Mouse (Mus musculus) embryonic facial prominence, embryonic 10.5 days (tissue): ENCODE results near the gene Dnaaf1. TPM values are rescaled to one million over a fixed set of nuclear protein-coding genes. Genes with fewer than 3 reads are reported as not detected.

Experiments used
- DNase-seq: peaks from one replicate; pipeline ENCODE4 v3.0.0-alpha.2; 2017; ENCODE audit warnings: low spot score
- H3K27ac ChIP-seq: fragments of 300-500 bp; sonication (generic); replicated peaks from 2 replicates; pipeline ENCODE4 v1.5.1; 2016; ENCODE audit warnings: mild to moderate bottlenecking
- H3K27me3 ChIP-seq: fragments of 300-500 bp; sonication (generic); replicated peaks from 2 replicates; pipeline ENCODE4 v1.6.1; 2016; ENCODE audit warnings: low read depth, mild to moderate bottlenecking; ENCODE audit not compliant: poor library complexity, severe bottlenecking
- H3K36me3 ChIP-seq: fragments of 300-500 bp; sonication (generic); replicated peaks from 2 replicates; pipeline ENCODE4 v1.6.1; 2016; ENCODE audit warnings: mild to moderate bottlenecking, moderate library complexity
- H3K4me1 ChIP-seq: fragments of 300-500 bp; sonication (generic); 2 replicates; pipeline ENCODE4 v1.6.1; 2016
- H3K4me3 ChIP-seq: fragments of 300-500 bp; sonication (generic); 2 replicates; pipeline ENCODE4 v1.5.1; 2016; ENCODE audit warnings: mild to moderate bottlenecking, moderate library complexity
- H3K9me3 ChIP-seq: fragments of 300-500 bp; sonication (generic); 2 replicates; pipeline ENCODE4 v1.6.1; 2016; ENCODE audit warnings: mild to moderate bottlenecking
- WGBS: fragments of 180-500 bp; shearing (Covaris S2); methylation state at CpG from one replicate; pipeline ENCODE4 v1.1.7; 2016; 5-methylcytosine and 5-hydroxymethylcytosine counted together
- polyA plus RNA-seq: library from polyadenylated mRNA; unstranded; fragments of >200 nt; fragmentation: Nextera tagmentation; extraction: Ambion mirVana; gene quantifications from 2 replicates; pipeline ENCODE4 v1.2.1, GENCODE M21; 2016

Dnaaf1 gene
- polyA plus RNA-seq, 1 experiment from 2014 or later: 0.11 TPM

GRCm38 (mm10) chr8:119616811-119617210 lies 41.8 kb downstream of the Dnaaf1 start:
- H3K4me1 ChIP-seq: peaks cover 36% of the 10 kb centered on the region
- no peaks in the 10 kb centered on the region for H3K36me3 ChIP-seq
- no peak overlapping the region for H3K27ac ChIP-seq
- no peak for DNase-seq
- 85% methylated on average over 4 of the region's 4 CpGs for WGBS
- H3K4me3 ChIP-seq: no peak overlapping the region
- H3K9me3 ChIP-seq: no peaks in the 10 kb centered on the region
- peaks cover 27% of the 10 kb centered on the region for H3K27me3 ChIP-seq

- Histone ChIP-seq H3K27me3 (peaks cover 27% of the 10 kb centered on the region), H3K27ac (no peak overlapping the region), H3K4me1 (peaks cover 43% of the 10 kb centered on the region), H3K9me3 (no peaks in the 10 kb centered on the region), H3K36me3 (no peaks in the 10 kb centered on the region), H3K4me3 (no peak overlapping the region)
- no peak for DNase-seq
- WGBS: 87% methylated on average over 5 of the region's 5 CpGs
Observed at GRCm38 (mm10) chr8:119617586-119617985, 42.6 kb downstream of the Dnaaf1 start.

- no peaks in the 10 kb centered on the region for H3K36me3 ChIP-seq
- peaks cover 23% of the 10 kb centered on the region for H3K27me3 ChIP-seq
- DNase-seq: no peak
- H3K4me1 ChIP-seq: peaks cover 47% of the 10 kb centered on the region
- no peaks in the 10 kb centered on the region for H3K9me3 ChIP-seq
- WGBS: 72% methylated on average over 5 of the region's 5 CpGs
- no peak overlapping the region for H3K4me3 ChIP-seq
- no peak overlapping the region for H3K27ac ChIP-seq
Observed at GRCm38 (mm10) chr8:119618887-119619286, 43.9 kb downstream of the Dnaaf1 start.

GRCm38 (mm10) chr8:119620116-119620840 lies 45.2 kb downstream of the Dnaaf1 start:
- H3K36me3 ChIP-seq: no peaks in the 10 kb centered on the region
- 74% methylated on average over 6 of the region's 6 CpGs for WGBS
- no peak overlapping the region for H3K27ac ChIP-seq
- peaks cover 39% of the 10 kb centered on the region for H3K4me1 ChIP-seq
- no peak overlapping the region for H3K4me3 ChIP-seq
- no peaks in the 10 kb centered on the region for H3K9me3 ChIP-seq
- H3K27me3 ChIP-seq: peaks cover 17% of the 10 kb centered on the region
- no peak for DNase-seq

GRCm38 (mm10) chr8:119620848-119621465 lies 45.9 kb downstream of the Dnaaf1 start:
- no peak overlapping the region for H3K27ac ChIP-seq
- H3K9me3 ChIP-seq: no peaks in the 10 kb centered on the region
- peaks cover 17% of the 10 kb centered on the region for H3K27me3 ChIP-seq
- no peaks in the 10 kb centered on the region for H3K36me3 ChIP-seq
- 90% methylated on average over 14 of the region's 14 CpGs for WGBS
- no peak for DNase-seq
- peaks cover 39% of the 10 kb centered on the region for H3K4me1 ChIP-seq
- no peak overlapping the region for H3K4me3 ChIP-seq

- Histone ChIP-seq H3K4me1 (peaks cover 42% of the 10 kb centered on the region), H3K9me3 (no peaks in the 10 kb centered on the region), H3K36me3 (no peaks in the 10 kb centered on the region), H3K4me3 (no peak overlapping the region), H3K27me3 (peaks cover 11% of the 10 kb centered on the region; the same call in 1 of the 2 replicates), H3K27ac (no peak overlapping the region)
- peak; percentile 41 for DNase-seq
- 46% methylated on average over 4 of the region's 4 CpGs for WGBS
Observed at GRCm38 (mm10) chr8:119622555-119622954, 47.5 kb downstream of the Dnaaf1 start.

- H3K9me3 ChIP-seq: no peaks in the 10 kb centered on the region
- H3K4me3 ChIP-seq: no peak overlapping the region
- H3K27ac ChIP-seq: no peak overlapping the region
- peaks cover 11% of the 10 kb centered on the region; the same call in 1 of the 2 replicates for H3K27me3 ChIP-seq
- DNase-seq: no peak
- WGBS: 85% methylated on average over 8 of the region's 8 CpGs
- H3K36me3 ChIP-seq: no peaks in the 10 kb centered on the region
- peaks cover 47% of the 10 kb centered on the region for H3K4me1 ChIP-seq
Observed at GRCm38 (mm10) chr8:119623061-119623460, 48.0 kb downstream of the Dnaaf1 start.

- no peak for DNase-seq
- no peak overlapping the region for H3K27ac ChIP-seq
- H3K4me3 ChIP-seq: no peak overlapping the region
- peaks cover 50% of the 10 kb centered on the region for H3K4me1 ChIP-seq
- H3K27me3 ChIP-seq: peaks cover 11% of the 10 kb centered on the region; the same call in 1 of the 2 replicates
- WGBS: 88% methylated on average over 1 of the region's 1 CpGs
- no peaks in the 10 kb centered on the region for H3K36me3 ChIP-seq
- no peaks in the 10 kb centered on the region for H3K9me3 ChIP-seq
Observed at GRCm38 (mm10) chr8:119623744-119624143, 48.7 kb downstream of the Dnaaf1 start.

GRCm38 (mm10) chr8:119624916-119625315 lies 49.9 kb downstream of the Dnaaf1 start:
- Histone ChIP-seq H3K9me3 (no peaks in the 10 kb centered on the region), H3K4me1 (peaks cover 54% of the 10 kb centered on the region), H3K36me3 (no peaks in the 10 kb centered on the region), H3K27ac (no peak overlapping the region), H3K4me3 (no peak overlapping the region), H3K27me3 (peaks cover 20% of the 10 kb centered on the region; the same call in 1 of the 2 replicates)
- 89% methylated on average over 7 of the region's 7 CpGs for WGBS
- DNase-seq: no peak

GRCm38 (mm10) chr8:119625788-119626187 lies 50.8 kb downstream of the Dnaaf1 start:
- H3K27ac ChIP-seq: no peak overlapping the region; the same call in none of the 2 replicates
- H3K36me3 ChIP-seq: no peaks in the 10 kb centered on the region
- 82% methylated on average over 22 of the region's 22 CpGs for WGBS
- H3K9me3 ChIP-seq: no peaks in the 10 kb centered on the region
- no peak for DNase-seq
- H3K4me1 ChIP-seq: peaks cover 54% of the 10 kb centered on the region
- H3K27me3 ChIP-seq: peaks cover 20% of the 10 kb centered on the region; the same call in 1 of the 2 replicates
- H3K4me3 ChIP-seq: no peak overlapping the region

GRCm38 (mm10) chr8:119627199-119627598 lies 52.2 kb downstream of the Dnaaf1 start:
- H3K27me3 ChIP-seq: peaks cover 33% of the 10 kb centered on the region
- peaks cover 65% of the 10 kb centered on the region for H3K4me1 ChIP-seq
- no peaks in the 10 kb centered on the region for H3K36me3 ChIP-seq
- H3K9me3 ChIP-seq: no peaks in the 10 kb centered on the region
- WGBS: 79% methylated on average over 7 of the region's 7 CpGs
- no peak for DNase-seq
- H3K27ac ChIP-seq: peak overlapping the region; percentile 80
- no peak overlapping the region for H3K4me3 ChIP-seq

GRCm38 (mm10) chr8:119627613-119628359 lies 52.8 kb downstream of the Dnaaf1 start:
- Histone ChIP-seq H3K4me1 (peaks cover 65% of the 10 kb centered on the region), H3K4me3 (no peak overlapping the region), H3K36me3 (no peaks in the 10 kb centered on the region), H3K27ac (peak overlapping the region; percentile 80), H3K9me3 (no peaks in the 10 kb centered on the region), H3K27me3 (peaks cover 39% of the 10 kb centered on the region)
- 25% methylated on average over 10 of the region's 10 CpGs for WGBS
- peak; percentile 80 for DNase-seq
